Mouse (Mus musculus): Measurements from ENCODE around the gene Arhgap18. TPM values are rescaled to one million over a fixed set of nuclear protein-coding genes. Genes with fewer than 3 reads are reported as not detected.

Arhgap18 gene
- polyA plus RNA-seq (2015; fragmentation: Nextera tagmentation; extraction: Ambion mirVana): 34.6 and 37.3 TPM in 2 replicates

DNA sequence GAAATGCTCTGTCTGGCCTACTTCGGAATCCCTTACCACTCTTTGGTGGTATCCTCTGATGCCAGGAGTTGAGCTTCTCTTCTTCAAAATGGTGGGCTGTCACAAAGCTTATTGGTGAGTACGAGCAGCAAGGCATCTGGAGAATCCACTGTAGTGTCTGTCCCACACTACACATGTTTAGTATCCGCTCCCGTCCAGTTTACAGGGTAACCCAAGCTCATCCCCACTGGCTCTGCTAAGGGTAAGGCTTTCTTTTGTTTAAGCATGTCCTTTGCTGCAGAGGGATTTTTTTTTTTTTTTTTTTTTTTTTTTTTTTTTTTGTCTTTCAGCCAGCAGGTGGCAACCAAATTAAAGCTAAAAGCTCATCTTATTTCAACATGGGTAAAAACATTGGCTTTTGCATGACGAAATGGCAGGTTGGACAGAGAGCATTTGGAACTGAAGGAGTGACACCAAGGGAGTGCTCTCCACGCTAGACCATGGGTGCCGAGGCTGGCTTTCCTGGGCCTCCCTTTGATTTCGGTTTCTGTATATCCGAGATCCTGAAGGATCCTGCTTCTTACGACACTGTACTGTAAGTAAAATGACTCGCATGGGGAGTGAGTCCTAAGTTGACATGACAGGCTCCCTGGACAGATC lies at the start of gene Arhgap18:
Gene Arhgap18 (plus strand): TSS at position 493 of the 639 bp plus-strand sequence.
- Histone ChIP-seq H3K9ac (no peak within 1 kb of the TSS), H3K4me3 (no peak within 1 kb of the TSS), H3K9me3 (no peaks in the 10 kb centered on the region), H3K27ac (replicated peaks) (no peak within 1 kb of the TSS), H3K4me1 (no peaks in the 10 kb centered on the region), H3K36me3 (no peaks in the 10 kb centered on the region), H3K4me2 (no peak within 1 kb of the TSS), H3K27me3 (replicated peaks) (no peaks in the 10 kb centered on the region)
- 71% methylated on average over 11 of the region's 11 CpGs for WGBS
- ATAC-seq (ENCODE audit: extremely low read depth, insufficient number of reproducible peaks, low FRiP score, low TSS enrichment): no peak

DNA sequence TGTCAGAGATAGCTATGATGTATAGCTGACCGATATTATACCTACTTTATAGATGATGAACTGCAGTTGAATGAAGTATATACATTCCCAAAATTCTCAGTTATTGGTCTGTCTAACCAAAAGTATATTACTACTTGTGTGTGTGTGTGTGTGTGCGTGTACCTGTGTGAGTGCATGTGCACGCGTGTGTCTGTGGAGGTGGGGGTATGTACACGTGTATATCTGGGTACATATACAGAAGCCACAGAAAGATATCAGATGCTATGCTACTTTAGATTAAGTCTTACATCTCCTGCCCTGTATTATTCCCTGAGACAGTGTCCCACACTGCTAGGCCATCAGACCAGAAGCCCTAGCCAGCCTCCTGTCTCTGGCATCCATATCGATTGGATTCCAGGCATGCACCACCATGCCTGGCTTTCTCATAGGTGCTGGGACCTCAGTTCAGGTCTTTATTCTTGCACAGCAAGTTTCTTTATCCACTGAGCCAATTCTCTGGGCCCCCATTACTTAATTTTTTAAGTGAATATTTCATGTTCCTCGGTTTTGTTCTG lies 42.7 kb upstream of the Arhgap18 start:
- Histone ChIP-seq H3K4me3 (no peak overlapping the region), H3K4me2 (no peak overlapping the region)
- WGBS: 88% methylated on average over 7 of the region's 7 CpGs

DNA sequence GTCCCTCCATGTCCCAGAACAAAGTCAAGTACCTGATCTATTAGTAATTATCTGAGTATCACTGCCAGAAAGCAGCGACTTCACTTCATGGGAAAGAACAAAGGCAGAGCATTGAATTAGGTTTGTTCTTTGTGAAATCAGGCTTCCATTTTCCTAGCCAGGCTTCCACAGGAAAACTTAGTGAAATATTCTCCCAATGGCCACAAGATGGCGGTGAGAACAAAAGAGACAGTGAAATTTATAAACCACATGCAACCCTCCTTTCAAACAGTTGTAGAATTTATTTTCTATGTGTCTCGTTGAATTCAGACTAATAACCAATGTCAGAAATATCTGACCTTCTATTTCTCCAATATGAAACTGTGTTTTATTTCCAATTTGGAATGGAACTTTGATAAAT lies 42.2 kb upstream of the Arhgap18 start:
- Histone ChIP-seq H3K9me3 (no peaks in the 10 kb centered on the region), H3K4me2 (no peak overlapping the region), H3K4me1 (no peaks in the 10 kb centered on the region), H3K9ac (no peak overlapping the region), H3K4me3 (no peak overlapping the region), H3K27ac (replicated peaks) (no peak overlapping the region), H3K36me3 (no peaks in the 10 kb centered on the region), H3K27me3 (replicated peaks) (no peaks in the 10 kb centered on the region)
- 3% methylated on average over 3 of the region's 3 CpGs for WGBS
- ATAC-seq (ENCODE audit: extremely low read depth, insufficient number of reproducible peaks, low FRiP score, low TSS enrichment): no peak

More for the DNA sequence above, 42.7 kb upstream of the Arhgap18 start:
- Histone ChIP-seq H3K9ac (no peak overlapping the region), H3K27ac (replicated peaks) (no peak overlapping the region), H3K27me3 (replicated peaks) (no peaks in the 10 kb centered on the region), H3K36me3 (no peaks in the 10 kb centered on the region), H3K9me3 (no peaks in the 10 kb centered on the region), H3K4me1 (no peaks in the 10 kb centered on the region)
- no peak for ATAC-seq (ENCODE audit: extremely low read depth, insufficient number of reproducible peaks, low FRiP score, low TSS enrichment)

DNA sequence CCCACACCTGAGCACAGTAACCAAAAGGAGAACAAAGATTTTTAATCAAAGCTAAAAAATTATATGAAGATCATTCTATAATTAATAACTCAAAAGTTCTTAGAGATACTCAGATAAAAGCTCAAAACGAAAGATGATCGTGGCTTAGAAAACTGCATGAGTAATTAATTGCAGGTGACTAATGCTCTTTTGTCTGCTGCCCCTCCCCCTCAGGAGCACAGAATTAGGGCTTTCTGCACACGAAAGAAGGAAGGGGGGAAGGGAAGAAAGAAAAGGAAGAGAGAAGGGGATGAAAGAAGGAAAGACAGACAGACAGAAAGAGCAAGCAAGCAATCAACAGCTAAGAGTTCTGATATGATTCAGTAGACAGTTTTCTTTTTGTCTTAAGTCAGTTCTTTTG lies 39.2 kb upstream of the Arhgap18 start:
- ATAC-seq (ENCODE audit: extremely low read depth, insufficient number of reproducible peaks, low FRiP score, low TSS enrichment): no peak
- Histone ChIP-seq H3K27me3 (replicated peaks) (no peaks in the 10 kb centered on the region), H3K36me3 (no peaks in the 10 kb centered on the region), H3K27ac (replicated peaks) (no peak overlapping the region), H3K9ac (no peak overlapping the region), H3K4me3 (no peak overlapping the region), H3K4me2 (no peak overlapping the region), H3K4me1 (no peaks in the 10 kb centered on the region), H3K9me3 (no peaks in the 10 kb centered on the region)
- 55% methylated on average over 3 of the region's 3 CpGs for WGBS

DNA sequence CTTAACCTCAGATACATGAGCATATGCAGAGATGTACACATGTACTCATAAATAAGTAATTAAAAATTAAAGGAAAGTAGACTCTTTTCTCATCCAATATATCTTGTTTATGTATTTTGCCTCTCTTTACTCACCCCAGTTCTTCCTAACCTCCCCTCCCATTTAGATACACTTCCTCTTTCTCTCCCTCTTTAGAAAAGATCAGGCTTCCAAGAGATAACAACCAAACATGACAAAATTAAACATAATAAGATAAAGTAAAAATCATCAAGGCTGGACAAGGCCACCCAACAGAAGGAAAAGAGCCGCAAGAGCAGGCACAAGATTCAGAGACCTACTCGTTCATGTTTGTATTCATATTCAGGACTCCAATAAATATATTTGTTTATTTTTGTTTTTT lies 28.5 kb upstream of the Arhgap18 start:
- no peaks in the 10 kb centered on the region for H3K27me3 ChIP-seq (replicated peaks)
- no peak for ATAC-seq (ENCODE audit: extremely low read depth, insufficient number of reproducible peaks, low FRiP score, low TSS enrichment)
- 87% methylated on average over 2 of the region's 2 CpGs for WGBS
- no peaks in the 10 kb centered on the region for H3K36me3 ChIP-seq
- no peak overlapping the region for H3K4me2 ChIP-seq
- no peaks in the 10 kb centered on the region for H3K4me1 ChIP-seq
- no peak overlapping the region for H3K4me3 ChIP-seq
- H3K27ac ChIP-seq (replicated peaks): no peak overlapping the region
- peaks cover 7% of the 10 kb centered on the region; the same call in 1 of the 2 replicates for H3K9me3 ChIP-seq
- H3K9ac ChIP-seq: no peak overlapping the region

DNA sequence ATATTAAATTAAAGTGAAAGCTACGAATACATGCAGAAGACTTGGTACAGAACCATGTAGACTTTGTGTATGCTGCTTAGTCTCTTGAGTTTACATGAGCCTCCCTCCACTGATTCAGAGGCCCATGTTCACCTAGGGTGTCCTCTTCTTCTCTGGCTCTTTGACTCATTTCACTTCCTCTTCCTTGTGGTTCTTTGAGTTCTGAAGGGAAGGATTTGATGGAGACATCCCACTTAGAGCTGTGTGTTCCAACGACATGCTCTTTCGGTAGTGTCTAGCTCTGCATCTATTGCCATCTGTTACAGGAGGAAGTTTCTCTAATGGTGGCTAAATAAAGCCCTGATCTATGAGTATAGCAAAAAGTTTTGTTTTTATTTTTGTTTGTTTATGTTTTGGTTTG lies 28.0 kb upstream of the Arhgap18 start:
- no peak overlapping the region for H3K27ac ChIP-seq (replicated peaks)
- H3K36me3 ChIP-seq: no peaks in the 10 kb centered on the region
- WGBS: 90% methylated on average over 3 of the region's 3 CpGs
- H3K9me3 ChIP-seq: peaks cover 7% of the 10 kb centered on the region; the same call in 1 of the 2 replicates
- no peaks in the 10 kb centered on the region for H3K4me1 ChIP-seq
- no peak for ATAC-seq (ENCODE audit: extremely low read depth, insufficient number of reproducible peaks, low FRiP score, low TSS enrichment)
- no peak overlapping the region for H3K4me3 ChIP-seq
- no peak overlapping the region for H3K9ac ChIP-seq
- no peaks in the 10 kb centered on the region for H3K27me3 ChIP-seq (replicated peaks)
- no peak overlapping the region for H3K4me2 ChIP-seq

DNA sequence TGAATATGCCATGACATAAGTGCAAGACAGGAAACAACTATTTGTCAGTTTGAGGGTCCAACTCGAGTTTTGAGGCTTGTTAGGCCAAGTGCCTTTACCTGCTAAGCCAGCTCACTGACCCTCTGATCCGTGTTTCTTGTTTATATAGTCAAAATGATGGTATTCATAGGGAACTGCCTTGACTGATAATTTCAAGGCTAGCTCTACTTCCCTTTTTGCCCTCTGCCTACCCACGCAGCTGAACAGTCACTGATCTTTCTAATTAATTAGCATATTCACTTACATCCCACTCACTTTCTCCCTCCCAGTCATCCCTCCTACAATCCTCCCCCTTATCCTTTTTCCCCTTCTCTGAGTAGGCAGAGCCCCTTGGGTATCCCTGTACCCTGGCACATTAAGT lies 2.4 kb upstream of the Arhgap18 start:
- Histone ChIP-seq H3K27ac (replicated peaks) (no peak overlapping the region), H3K27me3 (replicated peaks) (no peaks in the 10 kb centered on the region), H3K4me3 (no peak overlapping the region), H3K36me3 (no peaks in the 10 kb centered on the region), H3K4me2 (no peak overlapping the region), H3K9me3 (no peaks in the 10 kb centered on the region), H3K4me1 (no peaks in the 10 kb centered on the region), H3K9ac (no peak overlapping the region)
- ATAC-seq (ENCODE audit: extremely low read depth, insufficient number of reproducible peaks, low FRiP score, low TSS enrichment): no peak
- 59% methylated on average over 3 of the region's 3 CpGs for WGBS

DNA sequence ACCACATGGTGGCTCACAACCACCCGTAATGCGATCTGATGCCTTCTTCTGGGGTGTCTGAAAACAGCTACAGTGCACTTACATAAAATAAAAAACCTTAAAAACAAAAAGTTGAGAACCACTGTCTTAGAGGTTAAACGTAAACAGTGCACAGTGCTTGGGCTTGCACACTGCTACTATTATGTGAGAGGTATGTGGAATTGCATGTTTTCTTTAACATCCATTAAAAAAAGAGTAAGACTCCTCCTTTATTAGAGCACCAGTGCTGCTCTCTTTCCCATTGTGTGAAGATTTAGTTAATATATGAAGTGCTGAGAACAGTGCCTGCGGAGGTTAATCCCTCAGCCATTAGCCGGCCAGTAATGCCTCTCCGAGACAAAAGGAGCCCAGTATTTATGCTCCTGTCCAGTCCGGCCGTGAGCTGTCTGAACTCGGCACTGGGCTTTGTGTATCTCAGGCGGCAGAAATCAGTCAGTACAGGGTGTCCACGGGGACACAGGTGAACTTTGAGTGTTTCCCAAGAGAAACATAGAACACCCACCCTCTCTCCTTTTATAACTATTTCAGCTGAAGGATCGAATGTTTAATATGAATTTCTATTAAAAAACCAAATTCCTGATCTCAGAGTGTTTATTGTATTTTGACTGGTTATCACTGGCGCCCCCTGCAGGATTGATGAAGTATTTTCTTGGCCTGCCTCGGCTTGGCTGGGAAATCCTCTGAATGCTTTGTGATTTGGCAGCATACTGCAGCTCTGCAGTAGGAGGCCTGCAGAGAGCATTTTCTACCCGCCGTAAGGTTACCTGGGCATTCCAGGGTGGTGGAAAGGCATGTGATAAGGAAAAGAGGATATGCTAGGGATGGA lies 925 bp upstream of the Arhgap18 start:
- WGBS: 71% methylated on average over 16 of the region's 16 CpGs
- no peak overlapping the region for H3K4me2 ChIP-seq
- no peak overlapping the region for H3K27ac ChIP-seq (replicated peaks)
- no peak overlapping the region for H3K9ac ChIP-seq
- ATAC-seq (ENCODE audit: extremely low read depth, insufficient number of reproducible peaks, low FRiP score, low TSS enrichment): no peak
- H3K4me1 ChIP-seq: no peaks in the 10 kb centered on the region
- no peaks in the 10 kb centered on the region for H3K36me3 ChIP-seq
- no peaks in the 10 kb centered on the region for H3K27me3 ChIP-seq (replicated peaks)
- H3K9me3 ChIP-seq: no peaks in the 10 kb centered on the region
- H3K4me3 ChIP-seq: no peak overlapping the region

DNA sequence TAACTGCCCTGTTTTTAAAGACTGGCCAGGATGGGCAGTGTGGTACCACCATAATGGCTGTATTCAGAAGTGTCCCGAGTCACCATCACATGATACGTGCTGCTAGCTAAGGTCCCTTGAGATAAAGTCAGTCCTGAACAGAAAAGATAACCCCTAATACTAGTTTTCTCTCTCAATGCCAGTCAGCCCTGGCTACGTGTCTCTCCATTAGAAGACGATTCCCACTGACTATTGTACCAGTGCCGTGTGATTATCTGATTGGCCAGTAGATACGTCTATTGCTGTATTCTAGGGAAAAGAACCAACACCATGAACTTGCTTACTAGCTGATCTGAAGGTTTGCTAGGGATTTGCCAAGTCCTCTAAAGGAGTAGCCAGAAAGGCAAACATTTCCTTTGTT lies 785 bp downstream of the Arhgap18 start:
- no peaks in the 10 kb centered on the region for H3K9me3 ChIP-seq
- H3K27ac ChIP-seq (replicated peaks): no peak overlapping the region
- H3K9ac ChIP-seq: no peak overlapping the region
- no peaks in the 10 kb centered on the region for H3K36me3 ChIP-seq
- H3K4me2 ChIP-seq: no peak overlapping the region
- WGBS: 75% methylated on average over 6 of the region's 6 CpGs
- H3K27me3 ChIP-seq (replicated peaks): no peaks in the 10 kb centered on the region
- H3K4me1 ChIP-seq: no peaks in the 10 kb centered on the region
- no peak overlapping the region for H3K4me3 ChIP-seq
- ATAC-seq (ENCODE audit: extremely low read depth, insufficient number of reproducible peaks, low FRiP score, low TSS enrichment): no peak

DNA sequence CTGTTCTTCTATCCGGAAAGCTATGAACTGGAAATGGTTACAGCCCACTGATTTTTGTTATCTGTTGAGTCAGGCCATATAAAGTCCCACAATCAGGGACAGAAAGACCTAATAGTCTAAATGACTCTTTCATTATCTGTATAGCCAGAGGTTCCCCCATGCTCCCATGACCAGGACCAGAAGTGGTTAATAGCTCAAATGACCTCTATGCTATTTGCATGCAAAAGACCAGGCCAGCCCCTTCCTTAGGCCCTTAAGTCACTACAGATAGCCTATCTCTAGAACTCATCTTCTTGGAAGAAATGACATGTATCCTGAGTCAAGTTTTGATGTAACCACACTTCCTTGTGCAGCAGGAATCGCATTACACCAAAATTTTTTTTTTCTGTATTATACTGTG lies 4.0 kb downstream of the Arhgap18 start:
- Histone ChIP-seq H3K27ac (replicated peaks) (no peak overlapping the region), H3K4me1 (no peaks in the 10 kb centered on the region; the same call in 1 of the 2 replicates), H3K9me3 (no peaks in the 10 kb centered on the region), H3K4me2 (no peak overlapping the region), H3K36me3 (no peaks in the 10 kb centered on the region), H3K27me3 (replicated peaks) (no peaks in the 10 kb centered on the region), H3K9ac (no peak overlapping the region), H3K4me3 (no peak overlapping the region)
- ATAC-seq (ENCODE audit: extremely low read depth, insufficient number of reproducible peaks, low FRiP score, low TSS enrichment): no peak
- 84% methylated on average over 2 of the region's 2 CpGs for WGBS

DNA sequence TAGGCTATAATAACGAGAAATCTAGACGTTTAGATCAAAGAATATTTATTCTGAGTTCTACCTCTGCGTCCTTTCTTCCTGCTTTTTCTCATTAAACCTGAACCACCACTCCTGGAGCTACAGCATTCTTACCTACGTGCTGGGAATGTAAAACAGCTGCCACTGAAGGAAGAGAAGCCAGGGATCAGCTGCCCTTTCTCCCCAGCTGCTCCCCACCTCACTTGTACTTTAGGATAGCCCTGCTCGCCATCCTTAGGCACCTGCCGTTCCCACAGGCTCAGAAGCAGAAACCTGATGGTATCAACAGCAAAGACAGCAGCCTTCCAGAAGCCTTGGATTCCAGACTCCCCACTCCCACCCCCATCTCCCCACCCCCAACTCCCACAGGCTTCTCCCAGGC lies 6.2 kb downstream of the Arhgap18 start:
- Histone ChIP-seq H3K36me3 (no peaks in the 10 kb centered on the region), H3K4me2 (no peak overlapping the region), H3K9ac (no peak overlapping the region), H3K4me1 (no peaks in the 10 kb centered on the region; the same call in 1 of the 2 replicates), H3K4me3 (no peak overlapping the region), H3K27me3 (replicated peaks) (no peaks in the 10 kb centered on the region), H3K27ac (replicated peaks) (no peak overlapping the region), H3K9me3 (no peaks in the 10 kb centered on the region)
- 50% methylated on average over 6 of the region's 6 CpGs for WGBS
- no peak for ATAC-seq (ENCODE audit: extremely low read depth, insufficient number of reproducible peaks, low FRiP score, low TSS enrichment)

Measured in heart, embryonic 13.5 days (tissue).